Mouse (Mus musculus): ENCODE results near the gene Elavl1. TPM values are rescaled to one million over a fixed set of nuclear protein-coding genes. Genes with fewer than 3 reads are reported as not detected.

Elavl1 gene
- total and polyA plus RNA-seq, 3 experiments: 55.8 to 112 (median 76.4) TPM

DNA sequence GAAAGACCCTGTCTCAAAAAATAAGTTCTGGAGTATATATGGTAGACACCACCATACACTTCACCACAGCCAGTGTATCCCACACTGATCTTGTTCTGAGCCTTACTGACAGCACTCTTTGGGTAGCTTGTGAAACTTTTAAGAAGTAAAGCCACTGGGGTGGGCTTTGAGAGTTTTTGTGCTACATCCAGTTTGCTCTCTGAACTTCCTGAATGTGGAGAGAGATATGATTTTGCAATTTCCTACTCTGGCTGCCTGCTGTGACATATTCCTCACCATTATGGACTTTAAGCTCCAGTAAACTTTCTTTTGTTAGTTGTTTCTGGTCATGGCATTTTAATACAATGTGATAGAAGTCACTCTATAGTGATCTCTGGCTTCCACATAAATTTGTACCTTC is 13.1 kb downstream of the Elavl1 start:
- peaks cover 0 to 3% of the 10 kb centered on the region in 2 experiments; a peak in 1 of 4 replicates for H3K4me1 ChIP-seq (ENCODE audit: control insufficient read depth in 1 of 2, insufficient read depth in 2 of 2)
- DNase-seq (ENCODE audit: extremely low read depth): no peak
- H3K36me3 ChIP-seq (replicated peaks in 1 of 2; ENCODE audit: control insufficient read depth in 1 of 2, insufficient read depth in 1 of 2, low read length in 1 of 2): peaks cover 32 to 78% of the 10 kb centered on the region in 2 experiments
- no peak overlapping the region for H3K9ac ChIP-seq (ENCODE audit: insufficient read depth, low read depth)
- no peaks in the 10 kb centered on the region for H3K9me3 ChIP-seq (replicated peaks; ENCODE audit: low read length)
- H3K4me2 ChIP-seq (ENCODE audit: insufficient read depth, low read depth, poor library complexity, severe bottlenecking): no peak overlapping the region
- H3K27me3 ChIP-seq (replicated peaks): no peaks in the 10 kb centered on the region
- in situ Hi-C loops (cut with MboI; ENCODE audit: low pct_ligation_motif_present, low pct_unique_long_range_greater_than_20kb, low sequenced_read_pairs): loop anchor here (10.0 kb wide), 1 partner anchor 57 kb away; the partner anchor contains the start of genes Ctxn1 and Snapc2
- no peak overlapping the region for H3K4me3 ChIP-seq (replicated peaks in 1 of 3; ENCODE audit: low read depth in 2 of 3, low read length in 2 of 3, poor library complexity in 1 of 3)
- dilution Hi-C loops (cut with MboI; ENCODE audit: extremely low pct_ligation_motif_present, extremely low pct_unique_long_range_greater_than_20kb, low sequenced_read_pairs): no loop called here
- no peak for TF ChIP-seq MAX (IDR thresholded peaks at IDR 0.05; ENCODE audit: low read length)
- H3K79me2 ChIP-seq (replicated peaks; ENCODE audit: control insufficient read depth, extremely low read depth, insufficient read depth, poor library complexity, severe bottlenecking): peaks cover 73% of the 10 kb centered on the region
- no peak overlapping the region for H3K27ac ChIP-seq (ENCODE audit: insufficient read depth, low read depth)

DNA sequence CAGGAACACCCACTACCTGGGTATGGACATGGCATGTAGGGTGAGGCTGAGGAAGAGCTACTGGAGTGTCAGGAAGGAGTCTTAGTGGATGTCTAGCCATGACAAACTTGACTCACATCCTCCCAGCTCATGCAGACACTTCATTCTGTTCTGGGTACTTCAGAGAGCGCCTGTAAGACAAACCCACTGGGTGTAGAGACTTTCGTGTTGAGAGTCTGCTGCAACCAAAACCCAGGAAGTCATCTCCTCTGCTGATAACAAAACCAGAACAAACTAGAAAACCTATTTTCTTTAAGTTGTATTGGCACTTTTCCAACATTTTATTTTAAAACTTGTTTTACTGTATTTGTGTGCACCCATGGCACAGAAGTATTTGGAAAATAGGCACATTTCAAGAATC is 19.4 kb downstream of the Elavl1 start:
- no peak overlapping the region for H3K4me3 ChIP-seq (replicated peaks in 1 of 3; ENCODE audit: low read depth in 2 of 3, low read length in 2 of 3, poor library complexity in 1 of 3)

DNA sequence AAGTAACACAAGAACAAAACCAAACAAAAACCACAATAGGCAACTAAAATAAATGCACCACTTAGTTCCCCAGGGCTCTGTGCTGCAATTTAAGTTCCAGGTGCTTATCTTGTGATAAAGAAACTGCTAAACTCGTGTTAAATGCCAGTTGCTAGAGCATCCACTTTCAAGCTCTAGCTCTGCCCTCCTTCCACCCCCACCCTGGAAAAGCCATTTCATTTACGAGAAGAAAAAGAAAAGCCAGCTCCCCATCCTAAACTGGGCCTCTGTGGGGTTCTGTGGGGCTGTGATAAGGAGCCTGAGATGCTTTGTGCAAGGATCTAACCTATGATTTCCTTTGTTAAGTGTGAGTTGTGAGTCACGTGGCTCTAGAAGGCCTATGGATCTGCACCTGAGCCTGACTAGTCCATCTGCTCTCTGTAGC is 21.1 kb downstream of the Elavl1 start:
- H3K9ac ChIP-seq (ENCODE audit: insufficient read depth, low read depth): no peak overlapping the region
- no peak overlapping the region for H3K4me2 ChIP-seq (ENCODE audit: insufficient read depth, low read depth, poor library complexity, severe bottlenecking)
- H3K4me1 ChIP-seq (ENCODE audit: control insufficient read depth in 1 of 2, insufficient read depth in 2 of 2): no peaks in the 10 kb centered on the region
- H3K4me3 ChIP-seq (replicated peaks in 1 of 3; ENCODE audit: low read depth in 2 of 3, low read length in 2 of 3, poor library complexity in 1 of 3): no peak overlapping the region
- H3K27ac ChIP-seq (ENCODE audit: insufficient read depth, low read depth): no peak overlapping the region
- no peak for DNase-seq (ENCODE audit: extremely low read depth)
- no peak for TF ChIP-seq MAZ (IDR thresholded peaks at IDR 0.05; ENCODE audit: low read depth, low read length)
- no peak for TF ChIP-seq ZKSCAN1 (IDR thresholded peaks at IDR 0.05; ENCODE audit: borderline replicate concordance, low read depth, low read length)
- TF ChIP-seq E2F4 (IDR thresholded peaks at IDR 0.05; ENCODE audit: insufficient replicate concordance, low read depth, low read length): no peak
- TF ChIP-seq UBTF (IDR thresholded peaks at IDR 0.05; ENCODE audit: low read depth, low read length): no peak
- no peak for TF ChIP-seq TBP (conservative IDR thresholded peaks at IDR 0.05; ENCODE audit: low read depth, low read length)
- no peak for TF ChIP-seq IRF4 (IDR thresholded peaks at IDR 0.05; ENCODE audit: low read depth, low read length)
- TF ChIP-seq CHD1 (IDR thresholded peaks at IDR 0.05; ENCODE audit: low read depth, low read length): no peak
- TF ChIP-seq MAFK (IDR thresholded peaks at IDR 0.05; ENCODE audit: insufficient replicate concordance, low read length): no peak
- no peak for TF ChIP-seq EP300 (IDR thresholded peaks at IDR 0.05; ENCODE audit: low read length)
- no peak for TF ChIP-seq MYC (IDR thresholded peaks at IDR 0.05; ENCODE audit: low read depth, low read length)
- TF ChIP-seq MAX (IDR thresholded peaks at IDR 0.05; ENCODE audit: low read length): no peak
- no peak for TF ChIP-seq TCF12 (IDR thresholded peaks at IDR 0.05; ENCODE audit: low read depth, low read length)
- TF ChIP-seq RCOR1 (conservative IDR thresholded peaks at IDR 0.05; ENCODE audit: low read depth, low read length): no peak
- TF ChIP-seq SMC3 (IDR thresholded peaks at IDR 0.05; ENCODE audit: low read depth, low read length): no peak
- no peak for TF ChIP-seq PAX5 (IDR thresholded peaks at IDR 0.05; ENCODE audit: low read length)
- no peaks in the 10 kb centered on the region for H3K27me3 ChIP-seq (replicated peaks)
- no peaks in the 10 kb centered on the region for H3K9me3 ChIP-seq (replicated peaks; ENCODE audit: low read length)
- dilution Hi-C loops (cut with MboI; ENCODE audit: extremely low pct_ligation_motif_present, extremely low pct_unique_long_range_greater_than_20kb, low sequenced_read_pairs) (no loop called here), in situ Hi-C loops (cut with MboI; ENCODE audit: low pct_ligation_motif_present, low pct_unique_long_range_greater_than_20kb, low sequenced_read_pairs) (no loop called here)
- peaks cover 73 to 98% of the 10 kb centered on the region in 2 experiments for H3K36me3 ChIP-seq (replicated peaks in 1 of 2; ENCODE audit: control insufficient read depth in 1 of 2, insufficient read depth in 1 of 2, low read length in 1 of 2)
- H3K79me2 ChIP-seq (replicated peaks; ENCODE audit: control insufficient read depth, extremely low read depth, insufficient read depth, poor library complexity, severe bottlenecking): peaks cover 11% of the 10 kb centered on the region

More for the DNA sequence above, 19.4 kb downstream of the Elavl1 start:
- Histone ChIP-seq H3K27me3 (replicated peaks) (no peaks in the 10 kb centered on the region), H3K79me2 (replicated peaks; ENCODE audit: control insufficient read depth, extremely low read depth, insufficient read depth, poor library complexity, severe bottlenecking) (peaks cover 17% of the 10 kb centered on the region), H3K9me3 (replicated peaks; ENCODE audit: low read length) (no peaks in the 10 kb centered on the region), H3K4me1 (ENCODE audit: control insufficient read depth in 1 of 2, insufficient read depth in 2 of 2) (no peaks in the 10 kb centered on the region), H3K27ac (ENCODE audit: insufficient read depth, low read depth) (no peak overlapping the region), H3K36me3 (replicated peaks in 1 of 2; ENCODE audit: control insufficient read depth in 1 of 2, insufficient read depth in 1 of 2, low read length in 1 of 2) (peaks cover 68 to 98% of the 10 kb centered on the region in 2 experiments), H3K9ac (ENCODE audit: insufficient read depth, low read depth) (no peak overlapping the region), H3K4me2 (ENCODE audit: insufficient read depth, low read depth, poor library complexity, severe bottlenecking) (no peak overlapping the region)
- in situ Hi-C loops (cut with MboI; ENCODE audit: low pct_ligation_motif_present, low pct_unique_long_range_greater_than_20kb, low sequenced_read_pairs) (no loop called here), dilution Hi-C loops (cut with MboI; ENCODE audit: extremely low pct_ligation_motif_present, extremely low pct_unique_long_range_greater_than_20kb, low sequenced_read_pairs) (no loop called here)
- DNase-seq (ENCODE audit: extremely low read depth): no peak
- TF ChIP-seq USF1 (IDR thresholded peaks at IDR 0.05; ENCODE audit: low read depth, low read length) (no peak), IRF4 (IDR thresholded peaks at IDR 0.05; ENCODE audit: low read depth, low read length) (no peak), ZC3H11A (IDR thresholded peaks at IDR 0.05; ENCODE audit: low read depth, low read length) (no peak), HCFC1 (IDR thresholded peaks at IDR 0.05; ENCODE audit: low read depth, low read length) (no peak), E2F4 (IDR thresholded peaks at IDR 0.05; ENCODE audit: insufficient replicate concordance, low read depth, low read length) (no peak), MEF2A (IDR thresholded peaks at IDR 0.05; ENCODE audit: borderline replicate concordance, low read depth, low read length) (no peak), MAFK (IDR thresholded peaks at IDR 0.05; ENCODE audit: insufficient replicate concordance, low read length) (no peak), TBP (conservative IDR thresholded peaks at IDR 0.05; ENCODE audit: low read depth, low read length) (no peak), MAX (IDR thresholded peaks at IDR 0.05; ENCODE audit: low read length) (no peak), RCOR1 (conservative IDR thresholded peaks at IDR 0.05; ENCODE audit: low read depth, low read length) (no peak), POLR2A (IDR thresholded peaks at IDR 0.05; ENCODE audit: low read depth, low read length) (no peak), USF2 (conservative IDR thresholded peaks at IDR 0.05; ENCODE audit: low read depth, low read length) (no peak), CHD2 (IDR thresholded peaks at IDR 0.05; ENCODE audit: low read length) (no peak)

Measured in CH12.LX (cell line).